Mouse (Mus musculus) forebrain, embryonic 10.5 days (tissue): Measurements from ENCODE around the gene Alb. TPM values are rescaled to one million over a fixed set of nuclear protein-coding genes. Genes with fewer than 3 reads are reported as not detected.

Experiments used
- DNase-seq: peaks from one replicate; pipeline ENCODE4 v3.0.0-alpha.2; 2017; ENCODE audit warnings: low spot score; ENCODE audit errors: extremely low spot score
- H3K27ac ChIP-seq: fragments of 300-500 bp; sonication (generic); 2 replicates; pipeline ENCODE4 v1.5.1; 2016; ENCODE audit warnings: mild to moderate bottlenecking
- H3K27me3 ChIP-seq: fragments of 300-500 bp; sonication (generic); 2 replicates; pipeline ENCODE4 v1.6.1; 2016; ENCODE audit warnings: mild to moderate bottlenecking; ENCODE audit not compliant: poor library complexity, severe bottlenecking
- H3K36me3 ChIP-seq: fragments of 300-500 bp; sonication (generic); replicated peaks from 2 replicates; pipeline ENCODE4 v1.6.1; 2016; ENCODE audit warnings: mild to moderate bottlenecking, moderate library complexity
- H3K4me1 ChIP-seq: fragments of 300-500 bp; sonication (generic); 2 replicates; pipeline ENCODE4 v1.6.1; 2016
- H3K4me3 ChIP-seq: fragments of 300-500 bp; sonication (generic); 2 replicates; pipeline ENCODE4 v1.5.1; 2016; ENCODE audit warnings: mild to moderate bottlenecking, moderate library complexity
- H3K9me3 ChIP-seq: fragments of 300-500 bp; sonication (generic); 2 replicates; pipeline ENCODE4 v1.6.1; 2016; ENCODE audit warnings: mild to moderate bottlenecking, moderate library complexity
- WGBS: fragments of 180-500 bp; shearing (Covaris S2); methylation state at CpG from one replicate; pipeline ENCODE4 v1.1.7; 2016; 5-methylcytosine and 5-hydroxymethylcytosine counted together
- polyA plus RNA-seq: library from polyadenylated mRNA; unstranded; fragments of >200 nt; fragmentation: Nextera tagmentation; extraction: Ambion mirVana; gene quantifications from 2 replicates; pipeline ENCODE4 v1.2.1, GENCODE M21; 2016

Alb gene
- not detected in 2 replicates for polyA plus RNA-seq

GRCm38 (mm10) chr5:90460619-90461018 is at the start of gene Alb:
TSS of gene Alb (plus strand) at chr5:90460897.
- Histone ChIP-seq H3K4me3 (no peak within 1 kb of the TSS), H3K27me3 (no peaks in the 10 kb centered on the region), H3K4me1 (no peaks in the 10 kb centered on the region), H3K36me3 (no peaks in the 10 kb centered on the region), H3K27ac (no peak within 1 kb of the TSS), H3K9me3 (no peaks in the 10 kb centered on the region)
- DNase-seq, result no peak
- 93% methylated on average over 8 of the region's 8 CpGs for WGBS

- no peak overlapping the region for H3K27ac ChIP-seq
- H3K27me3 ChIP-seq, result no peaks in the 10 kb centered on the region
- no peak for DNase-seq
- 90% methylated on average over 8 of the region's 8 CpGs for WGBS
- 0 out of 2 replicates have a peak, but pooled peaks cover 3% of the 10 kb centered on the region for H3K4me1 ChIP-seq
- H3K4me3 ChIP-seq, result no peak overlapping the region
- no peaks in the 10 kb centered on the region for H3K9me3 ChIP-seq
- H3K36me3 ChIP-seq, result no peaks in the 10 kb centered on the region
These were observed 46.4 kb upstream of the Alb start for GRCm38 (mm10) chr5:90414142-90414924.

GRCm38 (mm10) chr5:90414925-90415295 is 45.8 kb upstream of the Alb start:
- H3K27me3 ChIP-seq, result no peaks in the 10 kb centered on the region
- WGBS, result 77% methylated on average over 6 of the region's 6 CpGs

GRCm38 (mm10) chr5:90424625-90425024 is 36.1 kb upstream of the Alb start:
- Histone ChIP-seq H3K27ac (no peak overlapping the region), H3K4me1 (no peaks in the 10 kb centered on the region), H3K4me3 (no peak overlapping the region), H3K36me3 (no peaks in the 10 kb centered on the region), H3K9me3 (no peaks in the 10 kb centered on the region), H3K27me3 (no peaks in the 10 kb centered on the region)
- DNase-seq, result no peak
- 81% methylated on average over 5 of the region's 5 CpGs for WGBS

More at GRCm38 (mm10) chr5:90414925-90415295, 45.8 kb upstream of the Alb start:
- Histone ChIP-seq H3K4me1 (0 out of 2 replicates have a peak, but pooled peaks cover 3% of the 10 kb centered on the region), H3K36me3 (no peaks in the 10 kb centered on the region), H3K9me3 (no peaks in the 10 kb centered on the region), H3K4me3 (no peak overlapping the region), H3K27ac (no peak overlapping the region)
- DNase-seq, result no peak

DNA sequence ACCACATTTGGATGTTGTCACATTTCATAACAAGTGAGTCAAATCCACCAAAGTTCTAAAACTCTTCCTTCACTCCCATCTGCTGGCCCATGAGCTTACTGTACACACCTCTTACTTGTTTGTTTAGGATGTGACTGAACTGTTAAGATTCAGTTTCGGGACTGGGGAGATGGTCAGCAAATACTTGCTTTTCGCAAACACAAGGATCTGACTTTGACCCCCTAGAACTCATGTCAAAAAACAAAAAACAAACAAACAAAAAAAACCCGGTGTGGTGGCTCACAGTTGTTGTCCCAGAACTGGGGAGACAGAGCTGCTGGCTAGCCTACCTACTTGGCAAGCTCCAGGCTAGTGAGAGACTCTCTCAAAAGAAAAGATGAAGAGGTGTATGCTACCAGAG is 35.5 kb upstream of the Alb start:
- Histone ChIP-seq H3K4me3 (no peak overlapping the region), H3K9me3 (no peaks in the 10 kb centered on the region), H3K36me3 (no peaks in the 10 kb centered on the region), H3K27me3 (no peaks in the 10 kb centered on the region), H3K4me1 (no peaks in the 10 kb centered on the region), H3K27ac (no peak overlapping the region)
- 86% methylated on average over 3 of the region's 3 CpGs for WGBS
- no peak for DNase-seq

DNA sequence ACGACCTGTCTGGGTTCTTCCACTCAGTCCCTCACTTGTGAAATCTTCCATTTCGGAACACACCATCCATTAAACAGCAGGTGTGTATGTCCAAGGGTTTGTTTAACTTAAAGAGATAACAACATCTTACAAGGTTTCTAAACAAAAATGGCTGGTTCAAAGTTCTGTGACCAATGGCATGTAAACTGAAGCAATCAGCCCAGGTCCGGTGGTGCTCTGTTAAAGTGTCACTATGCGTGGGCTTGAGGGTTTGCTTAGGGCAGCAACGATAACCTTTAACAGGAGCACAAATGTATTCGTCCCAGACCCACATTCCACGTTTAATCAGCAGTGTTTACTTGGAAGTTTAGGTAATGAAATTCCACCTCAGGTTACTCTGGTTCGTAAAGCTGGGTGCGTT is 29.6 kb upstream of the Alb start:
- no peak for DNase-seq
- Histone ChIP-seq H3K27me3 (no peaks in the 10 kb centered on the region), H3K9me3 (no peaks in the 10 kb centered on the region), H3K27ac (no peak overlapping the region), H3K4me3 (no peak overlapping the region), H3K36me3 (no peaks in the 10 kb centered on the region), H3K4me1 (no peaks in the 10 kb centered on the region)
- WGBS, result 90% methylated on average over 9 of the region's 9 CpGs

GRCm38 (mm10) chr5:90439157-90439556 is 21.5 kb upstream of the Alb start:
- no peak overlapping the region for H3K4me3 ChIP-seq
- 82% methylated on average over 4 of the region's 4 CpGs for WGBS
- H3K27me3 ChIP-seq, result no peaks in the 10 kb centered on the region
- H3K27ac ChIP-seq, result no peak overlapping the region
- H3K4me1 ChIP-seq, result no peaks in the 10 kb centered on the region
- H3K9me3 ChIP-seq, result no peaks in the 10 kb centered on the region
- DNase-seq, result no peak
- H3K36me3 ChIP-seq, result no peaks in the 10 kb centered on the region

DNA sequence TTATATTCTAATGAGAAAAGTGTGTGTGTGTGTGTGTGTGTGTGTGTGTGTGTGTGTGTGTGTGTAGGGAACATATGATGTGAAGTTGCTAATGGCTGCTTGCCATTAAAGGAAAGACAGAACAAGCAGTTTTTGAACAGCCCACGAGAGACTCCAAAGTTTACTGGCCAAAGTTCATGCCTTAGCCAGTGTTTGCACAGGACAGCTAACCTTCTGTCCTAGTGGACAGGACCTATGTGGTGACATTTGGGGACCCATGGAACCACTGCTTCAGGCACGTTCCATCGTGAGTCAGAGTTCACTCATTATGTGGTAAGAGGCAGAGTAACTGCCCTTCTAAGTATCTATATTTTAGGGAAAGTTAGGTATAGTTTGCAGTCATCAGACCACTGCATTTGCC is 13.1 kb upstream of the Alb start:
- no peak for DNase-seq
- WGBS, result 90% methylated on average over 3 of the region's 3 CpGs
- H3K4me3 ChIP-seq, result no peak overlapping the region
- no peak overlapping the region for H3K27ac ChIP-seq
- no peaks in the 10 kb centered on the region for H3K36me3 ChIP-seq
- H3K9me3 ChIP-seq, result no peaks in the 10 kb centered on the region
- no peaks in the 10 kb centered on the region for H3K4me1 ChIP-seq
- H3K27me3 ChIP-seq, result no peaks in the 10 kb centered on the region

DNA sequence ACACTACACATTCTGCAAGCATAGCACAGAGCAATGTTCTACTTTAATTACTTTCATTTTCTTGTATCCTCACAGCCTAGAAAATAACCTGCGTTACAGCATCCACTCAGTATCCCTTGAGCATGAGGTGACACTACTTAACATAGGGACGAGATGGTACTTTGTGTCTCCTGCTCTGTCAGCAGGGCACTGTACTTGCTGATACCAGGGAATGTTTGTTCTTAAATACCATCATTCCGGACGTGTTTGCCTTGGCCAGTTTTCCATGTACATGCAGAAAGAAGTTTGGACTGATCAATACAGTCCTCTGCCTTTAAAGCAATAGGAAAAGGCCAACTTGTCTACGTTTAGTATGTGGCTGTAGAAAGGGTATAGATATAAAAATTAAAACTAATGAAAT is 10.7 kb upstream of the Alb start:
- WGBS, result 88% methylated on average over 5 of the region's 5 CpGs
- Histone ChIP-seq H3K27ac (no peak overlapping the region), H3K4me3 (no peak overlapping the region), H3K27me3 (no peaks in the 10 kb centered on the region), H3K9me3 (no peaks in the 10 kb centered on the region), H3K4me1 (no peaks in the 10 kb centered on the region), H3K36me3 (no peaks in the 10 kb centered on the region)
- no peak for DNase-seq

DNA sequence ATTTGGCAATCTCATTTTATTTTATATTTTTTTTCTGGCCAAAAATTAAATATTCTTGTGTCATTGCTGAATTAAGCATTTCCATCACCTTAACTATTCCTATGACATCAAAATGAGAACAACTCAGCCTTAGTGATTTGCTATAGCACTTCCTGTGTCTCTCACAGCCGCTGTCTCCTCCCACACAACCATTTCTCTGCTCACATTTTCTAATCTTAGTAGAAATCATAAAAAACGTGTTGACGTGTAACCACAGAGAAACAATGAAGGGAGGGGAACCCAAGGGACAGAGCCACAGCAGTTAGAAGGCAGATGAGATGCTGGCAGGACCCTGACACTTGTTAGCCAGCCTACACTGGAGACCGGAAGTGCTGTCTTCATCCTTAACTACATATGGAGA is 8.0 kb upstream of the Alb start:
- no peaks in the 10 kb centered on the region for H3K9me3 ChIP-seq
- no peaks in the 10 kb centered on the region for H3K36me3 ChIP-seq
- 89% methylated on average over 4 of the region's 4 CpGs for WGBS
- H3K27me3 ChIP-seq, result no peaks in the 10 kb centered on the region
- H3K4me1 ChIP-seq, result no peaks in the 10 kb centered on the region
- no peak overlapping the region for H3K4me3 ChIP-seq
- H3K27ac ChIP-seq, result no peak overlapping the region
- no peak for DNase-seq

DNA sequence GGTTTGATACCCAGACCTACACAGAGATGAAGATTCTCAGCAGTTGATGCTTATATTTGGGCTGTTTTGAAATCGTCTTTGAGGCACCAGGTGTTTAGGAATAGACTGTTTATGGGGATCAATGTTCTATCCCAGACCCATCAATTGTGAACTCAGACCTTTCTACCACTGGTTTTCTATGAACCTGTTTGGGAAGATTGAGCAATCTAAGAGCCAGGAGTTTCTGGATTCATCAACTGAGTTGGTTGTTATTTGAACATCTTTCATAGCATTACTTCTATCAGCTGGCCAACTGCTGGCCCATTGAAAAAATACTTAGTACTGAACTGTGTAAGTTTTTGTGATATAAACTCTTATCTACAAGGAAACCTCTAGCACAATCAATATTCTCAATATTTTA is 3.5 kb upstream of the Alb start:
- no peak for DNase-seq
- Histone ChIP-seq H3K27me3 (no peaks in the 10 kb centered on the region), H3K4me1 (no peaks in the 10 kb centered on the region), H3K36me3 (no peaks in the 10 kb centered on the region), H3K9me3 (no peaks in the 10 kb centered on the region), H3K27ac (no peak overlapping the region), H3K4me3 (no peak overlapping the region)
- WGBS, result 78% methylated on average over 1 of the region's 1 CpGs

DNA sequence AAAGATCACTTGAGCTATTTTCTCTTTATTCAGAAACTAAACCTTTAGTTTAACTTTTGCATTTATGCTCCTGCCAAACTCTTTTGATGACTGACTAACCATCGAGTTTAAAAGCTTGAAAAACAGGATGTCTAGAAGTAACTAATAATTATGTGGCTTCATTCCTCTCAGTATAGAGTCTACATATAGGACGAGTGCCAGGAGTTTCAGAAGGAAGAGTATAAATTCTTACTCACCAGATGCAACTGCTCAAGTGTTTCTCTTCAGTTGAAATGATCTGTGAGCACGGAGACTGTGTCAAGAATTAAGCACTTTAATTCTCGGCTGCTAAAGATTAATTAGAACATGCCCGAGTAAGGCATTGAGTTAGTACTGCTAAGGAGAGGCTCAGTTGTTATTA is 2.0 kb upstream of the Alb start:
- no peak overlapping the region for H3K27ac ChIP-seq
- WGBS, result 88% methylated on average over 5 of the region's 5 CpGs
- DNase-seq, result no peak

GRCm38 (mm10) chr5:90466806-90467205 is 6.1 kb downstream of the Alb start:
- DNase-seq, result no peak
- H3K9me3 ChIP-seq, result no peaks in the 10 kb centered on the region
- no peaks in the 10 kb centered on the region for H3K36me3 ChIP-seq
- 65% methylated on average over 4 of the region's 4 CpGs for WGBS
- H3K4me3 ChIP-seq, result no peak overlapping the region
- no peak overlapping the region for H3K27ac ChIP-seq
- H3K27me3 ChIP-seq, result no peaks in the 10 kb centered on the region
- H3K4me1 ChIP-seq, result peaks cover 17% of the 10 kb centered on the region

More for the DNA sequence above, 2.0 kb upstream of the Alb start:
- Histone ChIP-seq H3K4me1 (no peaks in the 10 kb centered on the region), H3K27me3 (no peaks in the 10 kb centered on the region), H3K36me3 (no peaks in the 10 kb centered on the region), H3K9me3 (no peaks in the 10 kb centered on the region), H3K4me3 (no peak overlapping the region)
